Mouse (Mus musculus): ENCODE results near the gene Sod1.

DNA sequence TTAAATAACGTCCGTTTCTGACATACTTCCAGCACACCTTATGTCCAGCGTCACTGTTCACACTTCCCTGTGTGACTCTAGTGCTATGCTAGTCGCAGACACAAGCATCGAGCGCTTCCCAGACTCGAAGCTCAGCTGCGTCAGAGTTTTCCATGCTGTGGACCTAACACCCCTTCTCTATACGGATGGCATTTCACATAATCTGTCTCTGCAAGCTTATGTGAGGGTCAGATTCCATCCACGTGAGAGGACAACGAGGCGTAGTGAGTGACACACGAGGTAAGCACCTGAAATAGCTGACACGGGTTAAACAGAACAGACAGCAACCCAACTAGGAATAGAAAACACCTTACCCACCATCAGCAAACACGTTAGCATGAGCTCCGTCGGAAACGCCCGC, 18.4 kb upstream of the Sod1 start:
- TF ChIP-seq FLI1 (IDR thresholded peaks at IDR 0.05; ENCODE audit: low read length): no peak
- TF ChIP-seq GATA1 (IDR thresholded peaks at IDR 0.05; ENCODE audit: borderline replicate concordance, low read length): no peak

All from megakaryocyte, embryonic 14.5 days (primary cell).